Mouse (Mus musculus) thymus, adult 18-20 months (tissue): ENCODE measurements around the gene Trim71.
"Not testable (repeated sequence)": the region's sequence is repeated elsewhere in the genome, so short reads cannot be mapped to it uniquely, and the experiment has no call there.

Experiments used
- DNase-seq, 2 experiments: peaks; one replicate each; pipeline ENCODE4 v3.0.0; 2022; ENCODE audit warnings: mixed read lengths in 2 of 2

Trim71 gene

DNA sequence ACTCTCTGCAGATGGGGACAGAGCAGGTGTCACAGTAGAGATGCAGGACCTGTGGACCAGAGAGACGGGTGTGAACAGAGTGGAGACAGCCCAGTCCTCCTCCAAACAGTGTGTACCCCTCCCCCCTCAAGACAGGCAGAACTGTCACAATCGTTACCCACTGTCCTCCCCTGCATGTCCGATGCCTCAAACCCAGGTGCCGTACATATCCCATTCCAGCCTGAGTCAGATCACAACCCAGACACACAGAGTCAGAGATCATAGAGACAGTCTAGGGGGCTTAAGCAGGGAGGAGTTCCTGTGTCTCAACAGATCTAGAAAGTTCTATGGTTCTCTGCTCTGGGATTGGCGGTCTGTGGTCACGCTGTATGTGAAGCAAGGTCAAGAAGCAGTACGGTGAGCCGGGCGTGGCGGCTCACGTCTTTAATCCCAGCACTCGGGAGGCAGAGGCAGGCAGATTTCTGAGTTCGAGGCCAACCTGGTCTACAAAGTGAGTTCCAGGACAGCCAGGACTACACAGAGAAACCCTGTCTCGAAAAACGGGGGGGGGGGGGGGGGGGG is 39.0 kb downstream of the Trim71 start:
- no peak for DNase-seq

- DNase-seq, result no peak
Observed at GRCm38 (mm10) chr9:114522501-114522900, 41.7 kb downstream of the Trim71 start.

DNA sequence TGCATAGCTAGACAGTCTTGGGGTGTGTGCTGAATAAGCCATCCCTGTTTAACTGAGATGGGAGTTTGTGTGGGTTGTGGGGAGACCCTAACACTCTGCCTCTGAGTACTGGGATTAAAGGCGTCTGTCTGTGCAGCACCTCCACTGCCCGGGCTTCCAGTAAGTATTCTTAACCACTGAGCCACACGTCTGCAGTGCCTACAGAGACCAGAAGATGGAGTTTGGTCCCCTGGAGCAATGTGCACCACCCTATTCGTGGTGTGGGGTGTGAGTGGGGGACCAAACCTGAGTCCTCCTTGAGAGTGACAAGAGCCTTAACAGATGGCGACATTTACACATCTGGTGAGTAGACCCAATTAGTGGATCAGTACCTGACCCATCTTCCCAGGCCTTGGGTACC is 42.1 kb downstream of the Trim71 start:
- DNase-seq, result no peak

DNA sequence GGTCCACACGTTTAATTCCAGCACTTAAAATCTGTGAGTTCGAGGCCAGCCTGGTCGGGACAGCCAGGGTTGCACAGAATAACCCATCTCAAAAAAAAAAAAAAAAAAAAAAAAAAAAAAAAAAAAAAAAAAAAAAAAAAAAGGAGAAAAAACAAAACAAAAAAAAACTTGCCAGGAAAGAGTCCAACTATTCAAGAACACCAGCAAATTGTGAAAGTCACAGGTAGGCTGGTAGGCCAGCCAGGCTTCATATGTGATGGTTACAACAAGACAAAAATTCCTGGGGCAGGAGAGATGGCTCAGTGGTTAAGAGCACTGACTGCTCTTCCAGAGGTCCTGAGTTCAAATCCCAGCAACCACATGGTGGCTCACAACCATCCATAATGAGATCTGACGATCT is 43.6 kb downstream of the Trim71 start:
- not testable (repeated sequence) for DNase-seq

DNA sequence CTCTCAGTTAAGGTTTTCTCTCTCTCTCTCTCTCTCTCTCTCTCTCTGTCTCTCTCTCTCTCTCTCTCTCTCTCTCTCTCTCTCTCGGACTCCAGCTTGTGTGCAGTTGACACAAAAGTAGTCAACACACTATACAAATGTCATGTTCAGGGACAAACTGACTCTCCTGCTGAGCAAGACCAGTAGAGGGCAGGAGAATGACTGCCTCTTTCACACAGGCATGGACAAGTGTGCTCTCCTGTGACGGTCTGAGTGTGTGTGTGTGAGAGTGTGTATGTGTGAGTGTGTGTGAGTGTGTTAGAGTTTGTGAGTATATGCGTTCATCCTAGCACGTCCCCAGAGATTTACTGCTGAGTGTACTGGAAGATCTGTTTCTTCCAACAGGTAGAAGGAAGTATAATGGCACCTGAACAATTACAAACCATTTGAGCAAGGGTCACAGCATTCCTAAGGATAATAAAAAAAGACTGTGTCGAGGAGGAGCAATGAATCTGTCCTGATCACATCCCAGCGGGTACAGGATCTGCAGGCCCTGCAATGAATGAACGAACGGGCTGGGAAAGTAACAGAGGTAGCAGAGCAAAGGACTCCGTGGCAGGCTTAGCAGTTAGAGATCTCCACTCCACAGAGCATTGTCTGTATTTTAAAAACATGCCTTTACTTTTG is 45.2 kb downstream of the Trim71 start:
- no peak for DNase-seq

DNA sequence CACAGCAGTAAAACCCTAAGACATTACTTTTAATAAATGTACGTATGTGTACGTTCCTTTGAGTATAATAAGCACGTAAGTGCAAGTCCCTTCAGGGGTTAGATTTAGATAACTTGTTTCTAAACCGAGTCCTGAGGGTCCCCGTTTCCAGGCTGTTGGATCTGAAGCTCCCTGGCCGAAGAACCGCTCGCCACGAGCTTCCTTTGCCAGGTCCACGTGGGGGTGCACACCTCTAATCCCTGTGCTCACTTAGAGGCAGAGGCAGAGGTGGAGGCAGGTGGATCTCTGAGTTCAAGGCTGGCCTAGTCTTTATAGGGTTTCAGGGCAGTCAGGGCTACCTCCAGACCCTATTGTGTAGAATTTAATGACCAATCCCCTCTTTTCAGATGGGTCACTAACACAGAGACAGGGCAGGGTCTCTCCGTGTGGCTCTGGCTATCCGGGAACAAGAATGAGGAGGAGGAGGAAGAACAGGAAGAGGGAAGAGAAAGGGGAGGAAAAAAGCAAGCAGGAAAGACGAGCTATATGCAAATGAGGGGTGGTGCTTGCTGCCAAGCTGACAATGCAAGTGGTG is 46.2 kb downstream of the Trim71 start:
- no peak for DNase-seq

DNA sequence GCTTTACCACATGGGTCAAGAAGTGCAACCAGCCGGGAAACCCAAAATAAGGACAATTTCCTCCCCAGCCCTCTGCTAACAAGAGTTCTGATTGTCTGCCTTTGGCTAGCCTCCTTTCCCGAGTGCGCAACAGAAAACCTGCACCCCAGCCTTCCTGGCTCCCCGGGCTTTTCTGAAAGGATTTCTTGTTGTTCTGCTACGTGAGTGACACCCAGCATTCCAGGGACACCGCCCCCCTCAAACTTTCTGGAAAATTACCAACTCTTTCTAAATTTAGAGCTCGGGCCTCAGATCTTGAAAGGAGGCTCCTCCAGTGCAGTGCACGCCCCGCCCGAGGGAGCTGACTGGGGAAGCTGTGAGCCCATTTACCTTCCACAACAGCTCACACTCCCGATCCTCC is 48.8 kb downstream of the Trim71 start, which contains the start of gene C130032M10Rik:
Gene C130032M10Rik (plus strand): TSS at position 334 of the 400 bp plus-strand sequence.
- no peak for DNase-seq

GRCm38 (mm10) chr9:114512831-114513230 is 51.3 kb downstream of the Trim71 start:
- DNase-seq, result no peak

DNA sequence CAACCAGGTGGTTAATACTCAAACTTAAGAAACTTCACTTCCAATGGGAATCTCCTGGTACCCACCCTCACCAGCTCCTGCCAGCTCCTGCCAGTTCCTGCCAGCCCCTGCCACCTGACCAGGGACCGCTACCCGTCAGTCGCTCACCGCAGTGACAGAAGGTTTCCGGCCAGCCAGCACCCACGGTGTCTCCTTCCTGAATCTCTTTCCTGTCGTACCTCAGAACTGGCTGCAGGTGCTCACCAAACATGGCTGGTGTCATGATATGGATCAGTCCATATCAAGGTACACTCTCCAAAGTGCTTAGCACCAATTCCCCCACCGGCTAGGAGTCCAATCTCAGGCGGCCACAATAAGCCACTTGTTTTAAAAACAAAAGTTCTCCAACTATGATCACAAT is 54.4 kb downstream of the Trim71 start:
- DNase-seq, result peak; percentile 43 to 54

GRCm38 (mm10) chr9:114507421-114507820 is 56.7 kb downstream of the Trim71 start:
- DNase-seq, result no peak

DNA sequence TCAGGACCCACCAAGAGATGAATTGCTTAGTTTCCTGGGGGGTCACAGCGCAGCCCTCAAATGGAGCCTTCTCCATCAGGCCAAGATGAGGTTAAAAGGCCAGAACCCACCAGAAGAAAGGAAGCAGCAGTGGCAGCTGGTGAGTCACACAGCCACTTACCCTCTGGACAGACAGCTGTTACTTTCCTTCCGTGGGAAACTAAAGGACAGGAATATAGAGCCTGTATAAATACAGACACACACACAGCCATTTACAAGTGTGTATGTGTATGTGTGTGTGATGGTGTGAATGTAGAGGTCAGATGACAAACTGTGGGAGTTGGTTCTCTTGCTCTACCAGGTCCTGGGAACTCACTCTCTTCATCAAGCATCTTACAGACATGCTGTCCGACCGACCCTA is 57.6 kb downstream of the Trim71 start:
- no peak for DNase-seq

- no peak for DNase-seq
Observed at GRCm38 (mm10) chr9:114504816-114505215, 59.4 kb downstream of the Trim71 start, which contains the start of gene Ccr4. Gene Ccr4 (minus strand): TSS chr9:114504916.

DNA sequence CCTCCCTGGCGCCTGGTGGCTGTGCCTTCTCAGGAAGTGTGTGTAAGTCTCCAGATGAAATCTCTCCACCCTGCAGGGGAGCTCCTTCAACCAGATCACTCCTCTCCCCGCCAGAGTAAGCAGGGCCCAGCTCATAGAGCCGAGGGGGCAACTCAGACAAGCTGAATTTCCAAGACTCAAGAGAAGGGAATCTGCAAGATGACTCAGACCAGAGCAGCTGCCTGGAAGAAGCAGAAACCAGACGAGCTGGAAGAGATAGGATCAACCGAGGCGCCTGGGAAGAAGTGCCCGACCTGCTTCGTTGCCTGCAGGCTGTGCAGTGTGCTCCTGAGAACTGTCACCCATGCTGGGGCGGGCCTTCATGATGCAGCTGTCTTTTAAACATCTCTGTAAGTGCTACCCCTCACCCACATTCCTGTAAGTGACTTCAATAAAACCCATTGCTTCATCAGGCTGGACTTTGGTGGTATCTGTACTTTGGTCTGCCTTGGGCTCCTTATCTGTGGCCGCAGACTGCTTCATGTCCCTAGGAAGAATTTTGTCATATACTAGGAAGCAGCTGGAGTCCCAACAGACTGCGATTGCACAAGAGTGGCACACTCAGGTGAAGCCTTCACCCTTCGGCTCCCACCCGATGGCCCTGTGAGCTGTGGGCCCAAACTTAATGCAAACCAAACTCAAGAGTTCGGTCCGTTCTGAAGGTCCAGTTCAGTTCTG is 61.3 kb downstream of the Trim71 start:
- DNase-seq, result no peak

DNA sequence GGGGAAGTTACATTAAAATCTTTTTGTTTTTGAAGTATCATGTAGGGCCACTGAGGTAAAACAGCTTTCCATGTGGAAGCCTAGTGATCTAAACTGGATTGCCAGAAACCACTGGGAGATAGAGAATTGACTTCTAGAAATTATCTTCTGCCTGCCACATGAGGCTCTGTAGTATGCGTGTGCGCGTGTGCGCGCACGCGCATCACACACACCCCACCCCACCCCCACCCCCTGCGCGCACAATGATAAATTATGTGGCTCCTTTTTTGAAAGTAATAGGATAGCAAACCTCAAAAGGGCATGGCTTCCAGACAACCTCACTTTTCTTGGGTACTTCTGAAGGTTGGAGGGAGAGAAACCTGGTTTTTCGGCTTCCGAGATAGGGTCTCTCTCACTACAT is 62.3 kb downstream of the Trim71 start:
- no peak for DNase-seq

GRCm38 (mm10) chr9:114501111-114501510 is 63.1 kb downstream of the Trim71 start:
- no peak for DNase-seq

GRCm38 (mm10) chr9:114499783-114500515 is 64.2 kb downstream of the Trim71 start:
- peak; percentile 32 to 43 for DNase-seq

GRCm38 (mm10) chr9:114498218-114498617 is 66.0 kb downstream of the Trim71 start:
- DNase-seq, result peak; percentile 70 to 79

GRCm38 (mm10) chr9:114496469-114496868 is 67.7 kb downstream of the Trim71 start:
- DNase-seq, result peak; percentile 36 to 67

GRCm38 (mm10) chr9:114487481-114488258 is 76.5 kb downstream of the Trim71 start:
- DNase-seq, result no peak

- DNase-seq, result no peak
Observed at GRCm38 (mm10) chr9:114486808-114487207, 77.4 kb downstream of the Trim71 start.

GRCm38 (mm10) chr9:114484771-114485170 is 79.4 kb downstream of the Trim71 start:
- no peak for DNase-seq

DNA sequence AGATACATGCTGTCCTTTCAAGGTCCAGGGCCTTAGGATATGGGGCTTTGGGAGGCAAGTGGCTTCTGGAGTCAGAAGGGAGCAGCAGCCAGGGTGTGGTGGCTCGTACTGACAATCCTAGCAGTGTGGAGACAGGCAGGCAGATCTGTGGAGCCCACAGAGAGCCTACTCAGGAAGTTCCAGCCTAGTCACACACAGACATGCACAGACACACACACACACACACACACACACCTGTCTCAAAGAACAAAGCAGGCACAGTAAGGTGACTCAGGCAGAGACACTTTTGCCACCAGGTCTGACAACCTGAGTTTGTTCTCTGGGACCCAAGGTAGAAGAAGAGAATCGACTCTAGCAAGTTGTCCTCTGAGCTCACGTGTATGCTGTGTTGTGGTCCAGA is 83.2 kb downstream of the Trim71 start:
- DNase-seq, result no peak
